12 mouse cellular contexts compared by ENCODE assay signal in genomic region chr7:38204314-38204713, GRCm38 (mm10). TPM values are rescaled to one million over a fixed set of nuclear protein-coding genes. Genes with fewer than 3 reads are reported as not detected.
DNase-seq lines count a peak whose midpoint lies in the region; ATAC-seq and TF ChIP-seq lines count a peak whose summit lies in the region.
"Had no signal": no experiment of that assay in that cellular context is flagged by ENCODE, and none has a peak within 500 bp of the region (broad histone marks: within the 10 kb centered on the region; RNA-seq: fewer than 3 reads in every experiment).

No protein-coding gene starts in this region.

- DNase-seq in gastrocnemius, adult 2 months = no peak
- DNase-seq in gastrocnemius, postnatal 36 days = no peak
- DNase-seq in lung, embryonic 14.5 days = no peak
- no peak for DNase-seq in lung, postnatal 14 days
- DNase-seq in ovary, postnatal 14 days (ENCODE audit: low spot score) = no peak
- DNase-seq: cerebellum, adult 9-10 months; heart, postnatal 10 days; spleen, adult 18-20 months had no signal

- no peaks in the 10 kb centered on the region for H3K36me3 ChIP-seq in lung, embryonic 14.5 days (ENCODE audit: insufficient read depth)
- no peaks in the 10 kb centered on the region for H3K36me3 ChIP-seq in ES-Bruce4 (ENCODE audit: control insufficient read depth, insufficient read depth, low read length, poor library complexity, severe bottlenecking)
- H3K36me3 ChIP-seq in neural tube, embryonic 15.5 days = no peaks in the 10 kb centered on the region
- H3K36me3 ChIP-seq: liver, embryonic 15.5 days had no signal

- H3K27me3 ChIP-seq in lung, embryonic 14.5 days (ENCODE audit: insufficient read depth, low read length) = no peaks in the 10 kb centered on the region
- no peaks in the 10 kb centered on the region for H3K27me3 ChIP-seq in ES-Bruce4 (ENCODE audit: control insufficient read depth, insufficient read depth, low read length, poor library complexity, severe bottlenecking)
- H3K27me3 ChIP-seq in neural tube, embryonic 15.5 days (replicated peaks) = no peaks in the 10 kb centered on the region
- H3K27me3 ChIP-seq: liver, embryonic 15.5 days had no signal

- TF ChIP-seq POLR2A in ES-Bruce4 (IDR thresholded peaks at IDR 0.05; ENCODE audit: insufficient read depth, low read length) = no peak
- no peak for TF ChIP-seq POLR2A in embryonic fibroblast, embryonic 13.5 days (IDR thresholded peaks at IDR 0.05; ENCODE audit: low read depth, low read length)

- no peak overlapping the region for H3K9ac ChIP-seq in lung, embryonic 14.5 days
- H3K9ac ChIP-seq in ES-Bruce4 (ENCODE audit: low read depth, poor library complexity, severe bottlenecking) = no peak overlapping the region
- no peak overlapping the region for H3K9ac ChIP-seq in neural tube, embryonic 15.5 days (replicated peaks)
- H3K9ac ChIP-seq: liver, embryonic 15.5 days had no signal

- no peak overlapping the region for H3K27ac ChIP-seq in gastrocnemius, adult 2 months
- no peak overlapping the region for H3K27ac ChIP-seq in lung, embryonic 14.5 days (ENCODE audit: low read depth)
- no peak overlapping the region for H3K27ac ChIP-seq in ES-Bruce4 (ENCODE audit: insufficient read depth, low read length)
- peak overlapping the region; percentile 72; the same call in 1 of the 2 replicates for H3K27ac ChIP-seq in embryonic fibroblast, embryonic 13.5 days (ENCODE audit: insufficient read depth, low read length)
- H3K27ac ChIP-seq in neural tube, embryonic 15.5 days (replicated peaks) = no peak overlapping the region
- H3K27ac ChIP-seq: liver, embryonic 15.5 days had no signal

- no peak for ATAC-seq in lung, embryonic 14.5 days (ENCODE audit: insufficient read depth)
- ATAC-seq in neural tube, embryonic 15.5 days (ENCODE audit: low FRiP score) = no peak

- intact Hi-C loops in gastrocnemius, adult 2 months (cut with DNase I) = no loop called here
- intact Hi-C loops in gastrocnemius, postnatal 36 days (cut with DNase I) = no loop called here

- 85% methylated on average over 6 of the region's 6 CpGs for WGBS in lung, embryonic 14.5 days
- 90% methylated on average over 6 of the region's 6 CpGs for WGBS in neural tube, embryonic 15.5 days

- no peak overlapping the region for H3K4me3 ChIP-seq in gastrocnemius, adult 2 months
- H3K4me3 ChIP-seq in lung, embryonic 14.5 days (ENCODE audit: low read depth, low read length) = no peak overlapping the region
- H3K4me3 ChIP-seq in ES-Bruce4 (ENCODE audit: low read depth, low read length) = no peak overlapping the region
- H3K4me3 ChIP-seq in embryonic fibroblast, embryonic 13.5 days (ENCODE audit: insufficient read depth, low read length) = no peak overlapping the region
- H3K4me3 ChIP-seq in neural tube, embryonic 15.5 days (replicated peaks) = no peak overlapping the region
- H3K4me3 ChIP-seq: liver, embryonic 15.5 days had no signal

- H3K4me2 ChIP-seq in lung, embryonic 14.5 days = no peak overlapping the region
- H3K4me2 ChIP-seq in neural tube, embryonic 15.5 days = no peak overlapping the region
- H3K4me2 ChIP-seq: liver, embryonic 15.5 days had no signal

- peak; percentile 39; the same call in 1 of the 2 replicates for TF ChIP-seq CTCF in gastrocnemius, adult 2 months (IDR thresholded peaks at IDR 0.05)
- TF ChIP-seq CTCF in lung, embryonic 14.5 days (IDR thresholded peaks at IDR 0.05; ENCODE audit: low read depth) = 0 out of 2 replicates have a peak, but pooled peaks have one; percentile 10
- peak; percentile 23 for TF ChIP-seq CTCF in ES-Bruce4 (IDR thresholded peaks at IDR 0.05; ENCODE audit: low read depth, low read length)
- TF ChIP-seq CTCF in embryonic fibroblast, embryonic 13.5 days (IDR thresholded peaks at IDR 0.05; ENCODE audit: borderline replicate concordance, insufficient read depth, low read length) = no peak

- TF ChIP-seq EP300 in ES-Bruce4 (IDR thresholded peaks at IDR 0.05; ENCODE audit: insufficient read depth, low read depth, low read length) = no peak

- H3K4me1 ChIP-seq in lung, embryonic 14.5 days (ENCODE audit: insufficient read depth) = no peaks in the 10 kb centered on the region
- H3K4me1 ChIP-seq in ES-Bruce4 (ENCODE audit: control insufficient read depth, insufficient read depth, low read length) = no peaks in the 10 kb centered on the region
- peaks cover 9% of the 10 kb centered on the region; the same call in 1 of the 2 replicates for H3K4me1 ChIP-seq in embryonic fibroblast, embryonic 13.5 days (ENCODE audit: control insufficient read depth, insufficient read depth, low read length)
- peaks cover 10% of the 10 kb centered on the region for H3K4me1 ChIP-seq in neural tube, embryonic 15.5 days

- no peaks in the 10 kb centered on the region for H3K9me3 ChIP-seq in lung, embryonic 14.5 days (ENCODE audit: low read depth, low read length)
- no peaks in the 10 kb centered on the region for H3K9me3 ChIP-seq in ES-Bruce4 (replicated peaks; ENCODE audit: control insufficient read depth, insufficient read depth, low read length, poor library complexity, severe bottlenecking)
- H3K9me3 ChIP-seq in neural tube, embryonic 15.5 days (replicated peaks) = no peaks in the 10 kb centered on the region
- H3K9me3 ChIP-seq: liver, embryonic 15.5 days had no signal

RNA-seq across cellular contexts. Expression of gene 1600014C10Rik, which starts 21.3 kb away (rescaled TPM):
- total RNA-seq in gastrocnemius, adult 2 months (2021) = 10 to 100 TPM; 23.4 to 31.9 TPM
- 10 to 100 TPM; 22.1 to 23.9 TPM for total RNA-seq in gastrocnemius, postnatal 36 days (2021)
- 15.0 and 15.1 TPM in 2 replicates for polyA plus RNA-seq in lung, embryonic 14.5 days (2014; fragmentation: Nextera tagmentation; extraction: Ambion mirVana)
- polyA plus RNA-seq in ES-Bruce4 (2011; ENCODE audit: insufficient read depth, insufficient read length, low read depth, missing spikeins) = 5.3 and 7.0 TPM in 2 replicates
- polyA plus RNA-seq in embryonic fibroblast, embryonic 13.5 days (2011; ENCODE audit: insufficient read length, low read depth, missing spikeins) = 22.5 and 23.6 TPM in 2 replicates
- polyA plus RNA-seq in neural tube, embryonic 15.5 days (2015; fragmentation: Nextera tagmentation; extraction: Ambion mirVana) = 32.0 and 36.2 TPM in 2 replicates

RNA-seq across cellular contexts. Expression of gene Plekhf1, which starts 23.5 kb away (rescaled TPM):
- total RNA-seq in gastrocnemius, adult 2 months (2021) = 10 to 100 TPM in 1 of 2 experiments, 1 to 10 TPM in 1; 6.6 to 15.0 TPM
- 1 to 10 TPM; 5.6 to 6.0 TPM for total RNA-seq in gastrocnemius, postnatal 36 days (2021)
- 4.5 and 4.7 TPM in 2 replicates for polyA plus RNA-seq in lung, embryonic 14.5 days (2014; fragmentation: Nextera tagmentation; extraction: Ambion mirVana)
- polyA plus RNA-seq in ES-Bruce4 (2011; ENCODE audit: insufficient read depth, insufficient read length, low read depth, missing spikeins) = 1.5 and 1.6 TPM in 2 replicates
- polyA plus RNA-seq in embryonic fibroblast, embryonic 13.5 days (2011; ENCODE audit: insufficient read length, low read depth, missing spikeins) = 9.6 and 11.9 TPM in 2 replicates
- 0.75 and 1.4 TPM in 2 replicates for polyA plus RNA-seq in neural tube, embryonic 15.5 days (2015; fragmentation: Nextera tagmentation; extraction: Ambion mirVana)
